13 mouse cellular contexts compared by ENCODE assay signal in the genomic region with DNA sequence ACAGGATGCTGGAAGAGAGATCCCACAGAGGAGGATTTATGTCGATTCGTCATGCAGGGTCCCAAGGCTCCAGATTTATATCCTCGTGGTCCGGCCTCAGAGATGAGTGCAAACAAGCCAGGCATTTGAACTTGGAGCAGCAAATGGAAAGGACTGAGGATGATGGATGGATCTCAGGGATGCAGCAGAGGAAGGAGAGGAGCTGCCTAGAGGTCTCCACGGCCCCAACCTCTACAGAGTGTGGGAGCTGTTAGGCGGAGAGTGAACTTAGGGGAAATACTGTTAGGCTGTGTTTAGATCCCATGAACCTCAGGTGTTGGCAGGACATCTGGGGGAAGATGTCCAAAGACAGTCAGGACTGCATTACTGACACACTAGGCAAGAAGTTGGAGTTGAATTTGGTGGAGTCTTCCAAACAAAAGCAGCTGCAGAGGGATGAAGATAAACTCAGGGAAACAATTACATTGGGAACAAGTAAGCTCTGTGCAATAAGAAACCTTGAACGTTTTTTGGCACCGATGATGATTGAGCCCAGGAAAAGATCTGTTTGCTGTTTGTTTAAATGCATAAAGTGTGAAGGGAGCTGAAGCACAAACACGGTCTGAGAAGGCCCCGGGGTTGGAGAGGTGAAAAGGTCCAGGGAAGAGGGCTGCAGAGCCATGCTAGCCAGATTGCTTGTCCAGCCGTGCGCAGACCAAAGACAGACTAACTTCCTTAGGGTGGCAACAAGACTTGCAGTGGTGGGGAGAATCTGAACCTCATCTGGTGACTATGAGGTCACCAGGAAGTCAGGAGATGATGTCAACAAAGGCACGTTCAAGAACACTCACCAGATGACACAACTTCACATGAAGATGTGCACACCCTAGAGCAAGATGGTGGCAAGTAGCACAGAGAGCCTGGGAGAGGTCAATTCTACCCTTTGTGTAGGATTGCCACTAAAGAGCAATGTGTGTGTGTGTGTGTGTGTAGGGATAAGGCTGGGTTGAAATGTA.
DNase-seq lines count a peak whose midpoint lies in the region; ATAC-seq lines count a peak whose summit lies in the region.
"Had no signal": no experiment of that assay in that cellular context is flagged by ENCODE, and none has a peak within 500 bp of the region (broad histone marks: within the 10 kb centered on the region; RNA-seq: fewer than 3 reads in every experiment).

No protein-coding gene starts in this region.

- DNase-seq in heart, postnatal 36 days, result no peak
- no peak for DNase-seq in lung, adult 18-20 months
- no peak for DNase-seq in frontal cortex, postnatal 10 days (ENCODE audit: low spot score in 2 of 2)
- no peak for DNase-seq in thymus, postnatal 10 days (ENCODE audit: low spot score in 2 of 2)
- DNase-seq: embryo, embryonic 11 days; heart, adult 2 months had no signal

- H3K4me2 ChIP-seq in heart, embryonic 16.5 days (ENCODE audit: low read depth, low read length), result no peak overlapping the region
- H3K4me2 ChIP-seq in lung, embryonic 16.5 days (ENCODE audit: low read depth, low read length), result no peak overlapping the region
- no peak overlapping the region for H3K4me2 ChIP-seq in limb, embryonic 15.5 days
- H3K4me2 ChIP-seq: hindbrain, embryonic 14.5 days; liver, embryonic 15.5 days; midbrain, embryonic 13.5 days; neural tube, embryonic 12.5 days had no signal

- H3K9me3 ChIP-seq in heart, embryonic 16.5 days (replicated peaks; ENCODE audit: control insufficient read depth, low read length), result no peaks in the 10 kb centered on the region
- no peaks in the 10 kb centered on the region for H3K9me3 ChIP-seq in lung, embryonic 16.5 days (ENCODE audit: control insufficient read depth, low read length)
- no peaks in the 10 kb centered on the region for H3K9me3 ChIP-seq in limb, embryonic 15.5 days
- H3K9me3 ChIP-seq: liver, embryonic 15.5 days; midbrain, embryonic 13.5 days; neural tube, embryonic 12.5 days had no signal

- intact Hi-C loops in heart, postnatal 36 days (cut with DNase I), result no loop called here

- H3K27ac ChIP-seq in heart, embryonic 16.5 days (ENCODE audit: low read length), result 0 out of 2 replicates have a peak overlapping the region, but pooled peaks have one; percentile 35
- no peak overlapping the region; the same call in 1 of the 2 replicates for H3K27ac ChIP-seq in lung, embryonic 16.5 days (ENCODE audit: low read length)
- H3K27ac ChIP-seq in limb, embryonic 15.5 days, result peak overlapping the region; percentile 47
- H3K27ac ChIP-seq: heart, adult 2 months; hindbrain, embryonic 14.5 days; liver, embryonic 15.5 days; midbrain, embryonic 13.5 days; neural tube, embryonic 12.5 days had no signal

- WGBS in heart, embryonic 16.5 days, result 70% methylated on average over 13 of the region's 13 CpGs
- WGBS in lung, embryonic 16.5 days, result 52% methylated on average over 13 of the region's 13 CpGs
- WGBS in limb, embryonic 15.5 days, result 64% methylated on average over 13 of the region's 13 CpGs

- no peak for ATAC-seq in heart, embryonic 16.5 days (replicated peaks; ENCODE audit: extremely low read depth, insufficient read depth, low FRiP score)
- ATAC-seq in lung, embryonic 16.5 days (ENCODE audit: low read depth), result peak; percentile 34; the same call in 1 of the 2 replicates
- ATAC-seq in limb, embryonic 15.5 days (ENCODE audit: insufficient number of reproducible peaks, low FRiP score, low TSS enrichment, low read depth), result peak; percentile 74; the same call in 1 of the 2 replicates

- H3K9ac ChIP-seq in heart, embryonic 16.5 days (ENCODE audit: low read length), result no peak overlapping the region
- H3K9ac ChIP-seq in lung, embryonic 16.5 days (ENCODE audit: low read length), result no peak overlapping the region
- H3K9ac ChIP-seq in limb, embryonic 15.5 days, result no peak overlapping the region
- H3K9ac ChIP-seq: hindbrain, embryonic 14.5 days; liver, embryonic 15.5 days; midbrain, embryonic 13.5 days; neural tube, embryonic 12.5 days had no signal

- H3K36me3 ChIP-seq in heart, embryonic 16.5 days (ENCODE audit: control insufficient read depth, insufficient read depth), result peaks cover 5% of the 10 kb centered on the region; the same call in 1 of the 2 replicates
- H3K36me3 ChIP-seq in lung, embryonic 16.5 days (ENCODE audit: control insufficient read depth, insufficient read depth, low read length), result no peaks in the 10 kb centered on the region; the same call in 1 of the 2 replicates
- H3K36me3 ChIP-seq in limb, embryonic 15.5 days, result no peaks in the 10 kb centered on the region
- H3K36me3 ChIP-seq: liver, embryonic 15.5 days; midbrain, embryonic 13.5 days; neural tube, embryonic 12.5 days had no signal

- H3K27me3 ChIP-seq in heart, embryonic 16.5 days (ENCODE audit: control insufficient read depth, insufficient read depth, low read length), result no peaks in the 10 kb centered on the region
- H3K27me3 ChIP-seq in lung, embryonic 16.5 days (ENCODE audit: control insufficient read depth, insufficient read depth, low read depth, low read length), result no peaks in the 10 kb centered on the region
- H3K27me3 ChIP-seq in limb, embryonic 15.5 days, result no peaks in the 10 kb centered on the region
- H3K27me3 ChIP-seq: liver, embryonic 15.5 days; midbrain, embryonic 13.5 days; neural tube, embryonic 12.5 days had no signal

- H3K4me1 ChIP-seq in heart, embryonic 16.5 days (ENCODE audit: control insufficient read depth, insufficient read depth, low read length), result peaks cover 15% of the 10 kb centered on the region
- peaks cover 8% of the 10 kb centered on the region for H3K4me1 ChIP-seq in lung, embryonic 16.5 days (replicated peaks; ENCODE audit: control insufficient read depth, insufficient read depth, low read length)
- H3K4me1 ChIP-seq in limb, embryonic 15.5 days, result peaks cover 14% of the 10 kb centered on the region
- H3K4me1 ChIP-seq: midbrain, embryonic 13.5 days had no signal

- H3K4me3 ChIP-seq in heart, embryonic 16.5 days (ENCODE audit: low read length), result no peak overlapping the region
- no peak overlapping the region for H3K4me3 ChIP-seq in lung, embryonic 16.5 days (ENCODE audit: low read length)
- H3K4me3 ChIP-seq in limb, embryonic 15.5 days, result no peak overlapping the region
- H3K4me3 ChIP-seq: heart, adult 2 months; liver, embryonic 15.5 days; midbrain, embryonic 13.5 days; neural tube, embryonic 12.5 days had no signal
